Mouse (Mus musculus) myocyte (in vitro differentiated cells): ENCODE data around the gene Ifi44.

ENCODE experiments used
- MAX ChIP-seq: IDR thresholded peaks from one replicate; pipeline ENCODE4 v1.6.1; 2011; ENCODE audit warnings: low read depth, mild to moderate bottlenecking, control low read depth
- MYOD1 ChIP-seq, 3 experiments: IDR thresholded peaks; one replicate each; pipeline ENCODE4 v1.6.1; 2011; ENCODE audit warnings: control low read depth in 2 of 3, low read depth in 2 of 3, mild to moderate bottlenecking in 2 of 3, moderate library complexity in 1 of 3; ENCODE audit not compliant: insufficient read length in 2 of 3, control insufficient read depth in 1 of 3
- POLR2A ChIP-seq: IDR thresholded peaks from one replicate; pipeline ENCODE4 v1.6.1; 2011; ENCODE audit warnings: low read depth, mild to moderate bottlenecking, control low read depth, moderate library complexity; ENCODE audit not compliant: insufficient read length
- TCF12 ChIP-seq: IDR thresholded peaks from one replicate; pipeline ENCODE4 v1.6.1; 2011; ENCODE audit warnings: mild to moderate bottlenecking, control low read depth; ENCODE audit not compliant: poor library complexity, insufficient read depth, severe bottlenecking
- TCF3 ChIP-seq: IDR thresholded peaks from one replicate; pipeline ENCODE4 v1.6.1; 2011; ENCODE audit warnings: low read depth, control low read depth; ENCODE audit not compliant: insufficient read length
- USF1 ChIP-seq: IDR thresholded peaks from one replicate; pipeline ENCODE4 v1.6.1; 2011; ENCODE audit warnings: low read depth, mild to moderate bottlenecking, control low read depth, moderate library complexity

- TF ChIP-seq MYOD1 (IDR thresholded peaks at IDR 0.05; ENCODE audit: control insufficient read depth in 1 of 3, insufficient read length in 2 of 3, low read depth in 2 of 3) (no peak), POLR2A (no peak), MAX (no peak), TCF12 (no peak), USF1 (no peak), TCF3 (no peak)
These were observed 38.9 kb upstream of the Ifi44 start for GRCm38 (mm10) chr3:151788622-151789021.
